Mouse (Mus musculus) olfactory bulb, adult 2 months (tissue): ENCODE results near the gene Rps6ka5. TPM values are rescaled to one million over a fixed set of nuclear protein-coding genes. Genes with fewer than 3 reads are reported as not detected.

Experiments
- H3K27ac ChIP-seq: fragments of 200-500 bp; 2 replicates; pipeline ENCODE4 v1.5.1; 2012; ENCODE audit warnings: low read depth, low read length; ENCODE audit not compliant: insufficient read depth
- H3K4me1 ChIP-seq: fragments of 200-500 bp; 2 replicates; pipeline ENCODE4 v1.6.1; 2012; ENCODE audit warnings: low read length; ENCODE audit not compliant: control insufficient read depth, insufficient read depth
- H3K4me3 ChIP-seq: fragments of 200-500 bp; 2 replicates; pipeline ENCODE4 v1.5.1; 2012; ENCODE audit warnings: mild to moderate bottlenecking, low read depth, low read length, moderate library complexity; ENCODE audit not compliant: insufficient read depth
- CTCF ChIP-seq: fragments of 200-500 bp; IDR thresholded peaks from 2 replicates; pipeline ENCODE4 v1.5.1; 2012; ENCODE audit warnings: low read depth, mild to moderate bottlenecking, low read length, moderate library complexity; ENCODE audit not compliant: insufficient read depth
- POLR2A ChIP-seq: fragments of 200-500 bp; IDR thresholded peaks from 2 replicates; pipeline ENCODE4 v1.6.1; 2012; ENCODE audit warnings: mild to moderate bottlenecking, low read depth, low read length, moderate library complexity; ENCODE audit not compliant: insufficient read depth
- WGBS: fragments of 180-500 bp; shearing (Covaris S2); methylation state at CpG from one replicate; pipeline ENCODE4 v1.1.7; 2018; 5-methylcytosine and 5-hydroxymethylcytosine counted together
- polyA plus RNA-seq: library from polyadenylated mRNA; stranded (reverse); fragments of >200 nt; gene quantifications from 2 replicates; pipeline ENCODE4 v1.2.4, GENCODE M21; 2012; ENCODE audit warnings: low replicate concordance; ENCODE audit not compliant: missing spikeins, insufficient read depth, insufficient read length

Gene Rps6ka5
- polyA plus RNA-seq, 1 experiment, result not detected

DNA sequence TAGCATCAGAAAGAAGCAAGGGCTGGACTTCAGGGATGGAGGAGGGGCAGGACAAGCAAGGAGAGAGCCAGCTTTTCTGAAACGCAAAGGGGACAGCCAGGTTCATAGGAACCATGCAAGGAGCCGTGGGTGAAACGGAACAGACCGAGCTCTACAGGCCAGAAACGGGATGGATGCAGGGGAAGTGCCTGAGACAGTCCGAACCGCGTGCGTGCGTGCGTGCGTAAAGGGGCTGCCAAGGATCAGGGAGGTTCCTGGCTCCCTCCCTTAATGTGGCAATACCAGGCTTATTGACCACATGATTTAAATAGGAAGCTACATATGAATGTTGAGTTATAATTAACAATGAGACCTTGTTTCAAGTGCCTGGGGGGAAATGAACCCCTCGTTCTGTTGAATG lies 227.3 kb downstream of the Rps6ka5 start:
- Histone ChIP-seq H3K4me3 (no peak overlapping the region), H3K27ac (no peak overlapping the region), H3K4me1 (peaks cover 7% of the 10 kb centered on the region)
- 87% methylated on average over 13 of the region's 13 CpGs for WGBS
- TF ChIP-seq POLR2A, result no peak
- no peak for TF ChIP-seq CTCF

Other genes with a start within 250 kb of the Rps6ka5 start
- gene Ttc7b, start 206.2 kb downstream of the Rps6ka5 start, polyA plus RNA-seq, result not detected in 2 replicates
- gene Dglucy, start 52.1 kb upstream of the Rps6ka5 start, polyA plus RNA-seq, result not detected in 2 replicates
- gene Gpr68, start 181.2 kb upstream of the Rps6ka5 start, polyA plus RNA-seq, result not detected in 2 replicates